Mouse (Mus musculus) embryonic facial prominence, embryonic 12.5 days (tissue): ENCODE results near the gene Fbxl21. TPM values are rescaled to one million over a fixed set of nuclear protein-coding genes. Genes with fewer than 3 reads are reported as not detected.

Experiments used
- ATAC-seq: fragments of 200-750 bp; cut with Nextera tagmentation; 2 replicates; pipeline ENCODE4 v1.8.0; 2017; ENCODE audit not compliant: insufficient number of reproducible peaks, insufficient read depth, low FRiP score, low TSS enrichment
- H3K27ac ChIP-seq: fragments of 300-500 bp; sonication (generic); 2 replicates; pipeline ENCODE4 v1.5.1; 2016; ENCODE audit warnings: mild to moderate bottlenecking
- H3K27me3 ChIP-seq: fragments of 300-500 bp; sonication (generic); 2 replicates; pipeline ENCODE4 v1.6.1; 2016; ENCODE audit warnings: mild to moderate bottlenecking, moderate library complexity
- H3K36me3 ChIP-seq: fragments of 300-500 bp; sonication (generic); 2 replicates; pipeline ENCODE4 v1.6.1; 2016; ENCODE audit warnings: mild to moderate bottlenecking
- H3K4me1 ChIP-seq: fragments of 300-500 bp; sonication (generic); 2 replicates; pipeline ENCODE4 v1.6.1; 2016
- H3K4me2 ChIP-seq: fragments of 300-500 bp; sonication (generic); replicated peaks from 2 replicates; pipeline ENCODE4 v1.6.1; 2016; ENCODE audit warnings: mild to moderate bottlenecking, moderate library complexity
- H3K4me3 ChIP-seq: fragments of 300-500 bp; sonication (generic); 2 replicates; pipeline ENCODE4 v1.5.1; 2016; ENCODE audit warnings: mild to moderate bottlenecking
- H3K9ac ChIP-seq: fragments of 300-500 bp; sonication (generic); 2 replicates; pipeline ENCODE4 v1.6.1; 2016; ENCODE audit warnings: mild to moderate bottlenecking, moderate library complexity
- H3K9me3 ChIP-seq: fragments of 300-500 bp; sonication (generic); 2 replicates; pipeline ENCODE4 v1.6.1; 2016; ENCODE audit warnings: mild to moderate bottlenecking, moderate library complexity
- WGBS: fragments of 180-500 bp; shearing (Covaris S2); methylation state at CpG from one replicate; pipeline ENCODE4 v1.1.7; 2016; 5-methylcytosine and 5-hydroxymethylcytosine counted together
- polyA plus RNA-seq: library from polyadenylated mRNA; unstranded; fragments of >200 nt; fragmentation: Nextera tagmentation; extraction: Ambion mirVana; gene quantifications from 2 replicates; pipeline ENCODE4 v1.2.1, GENCODE M21; 2016

The Fbxl21 gene
- polyA plus RNA-seq, 1 experiment from 2014 or later: 3.4 TPM

GRCm38 (mm10) chr13:56506871-56507496, 15.3 kb upstream of the Fbxl21 start:
- no peak overlapping the region for H3K9ac ChIP-seq
- WGBS: 70% methylated on average over 6 of the region's 6 CpGs
- H3K27me3 ChIP-seq: no peaks in the 10 kb centered on the region
- no peak for ATAC-seq
- no peaks in the 10 kb centered on the region for H3K4me1 ChIP-seq
- H3K36me3 ChIP-seq: no peaks in the 10 kb centered on the region
- H3K9me3 ChIP-seq: no peaks in the 10 kb centered on the region
- no peak overlapping the region for H3K27ac ChIP-seq
- no peak overlapping the region for H3K4me3 ChIP-seq
- H3K4me2 ChIP-seq: no peak overlapping the region

GRCm38 (mm10) chr13:56509796-56510195, 12.5 kb upstream of the Fbxl21 start:
- H3K4me3 ChIP-seq: no peak overlapping the region
- no peaks in the 10 kb centered on the region for H3K9me3 ChIP-seq
- H3K27me3 ChIP-seq: no peaks in the 10 kb centered on the region
- 78% methylated on average over 2 of the region's 2 CpGs for WGBS
- H3K36me3 ChIP-seq: no peaks in the 10 kb centered on the region
- ATAC-seq: no peak
- no peak overlapping the region for H3K9ac ChIP-seq
- H3K4me1 ChIP-seq: no peaks in the 10 kb centered on the region
- no peak overlapping the region for H3K4me2 ChIP-seq
- no peak overlapping the region for H3K27ac ChIP-seq

GRCm38 (mm10) chr13:56513595-56513994, 8.7 kb upstream of the Fbxl21 start:
- H3K4me2 ChIP-seq: no peak overlapping the region
- no peak overlapping the region for H3K9ac ChIP-seq
- no peaks in the 10 kb centered on the region for H3K36me3 ChIP-seq
- no peaks in the 10 kb centered on the region for H3K27me3 ChIP-seq
- no peak overlapping the region for H3K27ac ChIP-seq
- no peaks in the 10 kb centered on the region for H3K9me3 ChIP-seq
- no peak overlapping the region for H3K4me3 ChIP-seq
- ATAC-seq: no peak
- no peaks in the 10 kb centered on the region for H3K4me1 ChIP-seq

- no peak overlapping the region for H3K27ac ChIP-seq
- H3K36me3 ChIP-seq: no peaks in the 10 kb centered on the region
- H3K9ac ChIP-seq: no peak overlapping the region
- no peak overlapping the region for H3K4me3 ChIP-seq
- 74% methylated on average over 4 of the region's 4 CpGs for WGBS
- H3K9me3 ChIP-seq: no peaks in the 10 kb centered on the region
- no peaks in the 10 kb centered on the region for H3K27me3 ChIP-seq
- ATAC-seq: no peak
- no peak overlapping the region for H3K4me2 ChIP-seq
- no peaks in the 10 kb centered on the region for H3K4me1 ChIP-seq
These were observed 6.0 kb upstream of the Fbxl21 start for GRCm38 (mm10) chr13:56516311-56516710.

GRCm38 (mm10) chr13:56516816-56517215, 5.5 kb upstream of the Fbxl21 start:
- no peak for ATAC-seq
- Histone ChIP-seq H3K9ac (no peak overlapping the region), H3K27ac (no peak overlapping the region), H3K9me3 (no peaks in the 10 kb centered on the region), H3K36me3 (no peaks in the 10 kb centered on the region), H3K4me3 (no peak overlapping the region), H3K27me3 (no peaks in the 10 kb centered on the region), H3K4me2 (no peak overlapping the region), H3K4me1 (no peaks in the 10 kb centered on the region)
- WGBS: 59% methylated on average over 7 of the region's 7 CpGs

GRCm38 (mm10) chr13:56522821-56523167, 522 bp downstream of the Fbxl21 start:
- peak overlapping the region; percentile 62 for H3K9ac ChIP-seq
- no peaks in the 10 kb centered on the region for H3K9me3 ChIP-seq
- 6% methylated on average over 8 of the region's 8 CpGs for WGBS
- peak overlapping the region; percentile 89 for H3K4me2 ChIP-seq
- 0 out of 2 replicates have a peak overlapping the region, but pooled peaks have one; percentile 60 for H3K27ac ChIP-seq
- no peaks in the 10 kb centered on the region for H3K4me1 ChIP-seq
- ATAC-seq: 0 out of 2 replicates have a peak, but pooled peaks have one; percentile 12
- H3K36me3 ChIP-seq: no peaks in the 10 kb centered on the region
- H3K4me3 ChIP-seq: peak overlapping the region; percentile 70
- H3K27me3 ChIP-seq: no peaks in the 10 kb centered on the region

- no peaks in the 10 kb centered on the region for H3K4me1 ChIP-seq
- ATAC-seq: no peak
- 81% methylated on average over 12 of the region's 12 CpGs for WGBS
- H3K9me3 ChIP-seq: no peaks in the 10 kb centered on the region
- H3K4me3 ChIP-seq: no peak overlapping the region
- H3K4me2 ChIP-seq: no peak overlapping the region
- no peaks in the 10 kb centered on the region for H3K36me3 ChIP-seq
- H3K27ac ChIP-seq: no peak overlapping the region
- no peaks in the 10 kb centered on the region for H3K27me3 ChIP-seq
- H3K9ac ChIP-seq: no peak overlapping the region
These were observed 4.6 kb downstream of the Fbxl21 start for GRCm38 (mm10) chr13:56526871-56527270.

GRCm38 (mm10) chr13:56527846-56528245, 5.6 kb downstream of the Fbxl21 start:
- Histone ChIP-seq H3K9me3 (no peaks in the 10 kb centered on the region), H3K4me2 (no peak overlapping the region), H3K9ac (no peak overlapping the region), H3K27me3 (no peaks in the 10 kb centered on the region), H3K27ac (no peak overlapping the region), H3K36me3 (no peaks in the 10 kb centered on the region), H3K4me1 (no peaks in the 10 kb centered on the region), H3K4me3 (no peak overlapping the region)
- WGBS: 86% methylated on average over 7 of the region's 7 CpGs
- no peak for ATAC-seq

- Histone ChIP-seq H3K4me2 (no peak overlapping the region), H3K9ac (no peak overlapping the region), H3K9me3 (no peaks in the 10 kb centered on the region), H3K27ac (no peak overlapping the region), H3K4me3 (no peak overlapping the region), H3K27me3 (no peaks in the 10 kb centered on the region), H3K4me1 (no peaks in the 10 kb centered on the region), H3K36me3 (no peaks in the 10 kb centered on the region)
- 85% methylated on average over 11 of the region's 11 CpGs for WGBS
- ATAC-seq: no peak
These were observed 6.0 kb downstream of the Fbxl21 start for GRCm38 (mm10) chr13:56528281-56528680.

- Histone ChIP-seq H3K4me3 (no peak overlapping the region), H3K27ac (no peak overlapping the region), H3K4me2 (no peak overlapping the region), H3K4me1 (no peaks in the 10 kb centered on the region), H3K9me3 (no peaks in the 10 kb centered on the region), H3K9ac (no peak overlapping the region), H3K27me3 (no peaks in the 10 kb centered on the region), H3K36me3 (no peaks in the 10 kb centered on the region)
- ATAC-seq: no peak
- WGBS: 92% methylated on average over 4 of the region's 4 CpGs
These were observed 6.8 kb downstream of the Fbxl21 start for GRCm38 (mm10) chr13:56529031-56529430.

- Histone ChIP-seq H3K27me3 (no peaks in the 10 kb centered on the region), H3K27ac (no peak overlapping the region), H3K36me3 (no peaks in the 10 kb centered on the region), H3K4me1 (no peaks in the 10 kb centered on the region), H3K9ac (no peak overlapping the region), H3K4me3 (no peak overlapping the region), H3K9me3 (no peaks in the 10 kb centered on the region), H3K4me2 (no peak overlapping the region)
- 69% methylated on average over 8 of the region's 8 CpGs for WGBS
- no peak for ATAC-seq
These were observed 7.4 kb downstream of the Fbxl21 start for GRCm38 (mm10) chr13:56529685-56530084.

- Histone ChIP-seq H3K9ac (no peak overlapping the region), H3K27ac (no peak overlapping the region), H3K27me3 (no peaks in the 10 kb centered on the region), H3K36me3 (no peaks in the 10 kb centered on the region), H3K4me2 (no peak overlapping the region), H3K4me3 (no peak overlapping the region), H3K4me1 (no peaks in the 10 kb centered on the region), H3K9me3 (0 out of 2 replicates have a peak, but pooled peaks cover 4% of the 10 kb centered on the region)
- ATAC-seq: no peak
- WGBS: 80% methylated on average over 5 of the region's 5 CpGs
These were observed 12.7 kb downstream of the Fbxl21 start for GRCm38 (mm10) chr13:56534931-56535330.
